Mouse (Mus musculus): ENCODE data around the gene Hecw2. TPM values are rescaled to one million over a fixed set of nuclear protein-coding genes. Genes with fewer than 3 reads are reported as not detected.

The Hecw2 gene
- polyA plus RNA-seq, 1 experiment from 2014 or later: 0.85 TPM

GRCm38 (mm10) chr1:53784291-53784720 lies 410.7 kb downstream of the Hecw2 start:
- DNase-seq (ENCODE audit: low spot score): peak; percentile 36

- no peak for DNase-seq (ENCODE audit: low spot score)
Observed at GRCm38 (mm10) chr1:53782956-53783355, 412.0 kb downstream of the Hecw2 start.

- no peak for DNase-seq (ENCODE audit: low spot score)
Observed at GRCm38 (mm10) chr1:53782079-53782478, 412.9 kb downstream of the Hecw2 start.

- peak; percentile 70 for DNase-seq (ENCODE audit: low spot score)
Observed at GRCm38 (mm10) chr1:53781311-53781710, 413.7 kb downstream of the Hecw2 start.

GRCm38 (mm10) chr1:53776176-53776905 lies 418.6 kb downstream of the Hecw2 start:
- DNase-seq (ENCODE audit: low spot score): peak; percentile 47

- DNase-seq (ENCODE audit: low spot score): no peak
Observed at GRCm38 (mm10) chr1:53775545-53775944, 419.4 kb downstream of the Hecw2 start.

- DNase-seq (ENCODE audit: low spot score): no peak
Observed at GRCm38 (mm10) chr1:53775036-53775435, 419.9 kb downstream of the Hecw2 start.

- no peak for DNase-seq (ENCODE audit: low spot score)
Observed at GRCm38 (mm10) chr1:53774571-53774970, 420.4 kb downstream of the Hecw2 start.

GRCm38 (mm10) chr1:53773994-53774393 lies 421.0 kb downstream of the Hecw2 start:
- DNase-seq (ENCODE audit: low spot score): peak; percentile 92

- DNase-seq (ENCODE audit: low spot score): no peak
Observed at GRCm38 (mm10) chr1:53772967-53773366, 422.0 kb downstream of the Hecw2 start.

GRCm38 (mm10) chr1:53771476-53771875 lies 423.5 kb downstream of the Hecw2 start:
- no peak for DNase-seq (ENCODE audit: low spot score)

- no peak for DNase-seq (ENCODE audit: low spot score)
Observed at GRCm38 (mm10) chr1:53766112-53766511, 428.9 kb downstream of the Hecw2 start.

GRCm38 (mm10) chr1:53757316-53757715 lies 437.7 kb downstream of the Hecw2 start:
- no peak for DNase-seq (ENCODE audit: low spot score)

Small RNAs within 50 kb of the gene (microRNA-seq; reads per million reads assigned to microRNA genes)
- not detected for gene Mir7681 (ENCODE audit: borderline number of aligned reads)

Other genes with a start within 250 kb of the Hecw2 start
- gene Ccdc150, start 55.5 kb upstream of the Hecw2 start, polyA plus RNA-seq (2015; fragmentation: Nextera tagmentation; extraction: Ambion mirVana): 0.18 and 0.22 TPM in 2 replicates
- gene Gtf3c3, start 243.8 kb upstream of the Hecw2 start, polyA plus RNA-seq (2015; fragmentation: Nextera tagmentation; extraction: Ambion mirVana): 15.0 and 17.1 TPM in 2 replicates

Measured in thymus, postnatal 0 days (tissue).